Mouse (Mus musculus): Measurements from ENCODE around the gene Zfp618. TPM values are rescaled to one million over a fixed set of nuclear protein-coding genes. Genes with fewer than 3 reads are reported as not detected.

The Zfp618 gene
- polyA plus RNA-seq, 1 experiment from 2014 or later: 36.7 TPM

- Histone ChIP-seq H3K9ac (ENCODE audit: low read depth, low read length) (no peak overlapping the region), H3K4me2 (replicated peaks; ENCODE audit: low read depth, low read length) (no peak overlapping the region), H3K4me1 (replicated peaks; ENCODE audit: control insufficient read depth, insufficient read depth, low read length) (no peaks in the 10 kb centered on the region), H3K27me3 (ENCODE audit: control insufficient read depth, insufficient read depth, low read length) (no peaks in the 10 kb centered on the region), H3K36me3 (ENCODE audit: control insufficient read depth, insufficient read depth, low read length) (no peaks in the 10 kb centered on the region), H3K9me3 (ENCODE audit: control insufficient read depth, low read length) (no peaks in the 10 kb centered on the region), H3K27ac (ENCODE audit: low read depth, low read length) (no peak overlapping the region), H3K4me3 (ENCODE audit: low read depth, low read length) (no peak overlapping the region)
- DNase-seq (ENCODE audit: low spot score) (no peak), ATAC-seq (ENCODE audit: low FRiP score) (no peak)
- WGBS: 85% methylated on average over 15 of the region's 15 CpGs
Observed at GRCm38 (mm10) chr4:63071413-63072260, 106.3 kb downstream of the Zfp618 start.

- 94% methylated on average over 2 of the region's 2 CpGs for WGBS
- Histone ChIP-seq H3K36me3 (ENCODE audit: control insufficient read depth, insufficient read depth, low read length) (no peaks in the 10 kb centered on the region), H3K4me3 (ENCODE audit: low read depth, low read length) (no peak overlapping the region)
Observed at GRCm38 (mm10) chr4:63073139-63073538, 107.8 kb downstream of the Zfp618 start.

GRCm38 (mm10) chr4:63079159-63079558, 113.8 kb downstream of the Zfp618 start:
- ATAC-seq (ENCODE audit: low FRiP score) (no peak), DNase-seq (ENCODE audit: low spot score) (no peak)
- Histone ChIP-seq H3K4me1 (replicated peaks; ENCODE audit: control insufficient read depth, insufficient read depth, low read length) (no peaks in the 10 kb centered on the region), H3K27ac (ENCODE audit: low read depth, low read length) (no peak overlapping the region), H3K9ac (ENCODE audit: low read depth, low read length) (no peak overlapping the region), H3K9me3 (ENCODE audit: control insufficient read depth, low read length) (no peaks in the 10 kb centered on the region), H3K27me3 (ENCODE audit: control insufficient read depth, insufficient read depth, low read length) (no peaks in the 10 kb centered on the region), H3K36me3 (ENCODE audit: control insufficient read depth, insufficient read depth, low read length) (no peaks in the 10 kb centered on the region), H3K4me2 (replicated peaks; ENCODE audit: low read depth, low read length) (no peak overlapping the region), H3K4me3 (ENCODE audit: low read depth, low read length) (no peak overlapping the region)
- 90% methylated on average over 7 of the region's 7 CpGs for WGBS

More at GRCm38 (mm10) chr4:63073139-63073538, 107.8 kb downstream of the Zfp618 start:
- Histone ChIP-seq H3K4me2 (replicated peaks; ENCODE audit: low read depth, low read length) (no peak overlapping the region), H3K27me3 (ENCODE audit: control insufficient read depth, insufficient read depth, low read length) (no peaks in the 10 kb centered on the region), H3K9me3 (ENCODE audit: control insufficient read depth, low read length) (no peaks in the 10 kb centered on the region), H3K4me1 (replicated peaks; ENCODE audit: control insufficient read depth, insufficient read depth, low read length) (no peaks in the 10 kb centered on the region), H3K9ac (ENCODE audit: low read depth, low read length) (no peak overlapping the region), H3K27ac (ENCODE audit: low read depth, low read length) (no peak overlapping the region)
- ATAC-seq (ENCODE audit: low FRiP score): no peak
- DNase-seq (ENCODE audit: low spot score): no peak

GRCm38 (mm10) chr4:63084473-63084889, 119.1 kb downstream of the Zfp618 start:
- Histone ChIP-seq H3K27ac (ENCODE audit: low read depth, low read length) (no peak overlapping the region), H3K9me3 (ENCODE audit: control insufficient read depth, low read length) (no peaks in the 10 kb centered on the region), H3K4me2 (replicated peaks; ENCODE audit: low read depth, low read length) (no peak overlapping the region), H3K9ac (ENCODE audit: low read depth, low read length) (no peak overlapping the region), H3K27me3 (ENCODE audit: control insufficient read depth, insufficient read depth, low read length) (no peaks in the 10 kb centered on the region), H3K4me1 (replicated peaks; ENCODE audit: control insufficient read depth, insufficient read depth, low read length) (no peaks in the 10 kb centered on the region), H3K36me3 (ENCODE audit: control insufficient read depth, insufficient read depth, low read length) (no peaks in the 10 kb centered on the region), H3K4me3 (ENCODE audit: low read depth, low read length) (no peak overlapping the region)
- WGBS: 92% methylated on average over 8 of the region's 8 CpGs
- DNase-seq (ENCODE audit: low spot score) (no peak), ATAC-seq (ENCODE audit: low FRiP score) (no peak)

DNA sequence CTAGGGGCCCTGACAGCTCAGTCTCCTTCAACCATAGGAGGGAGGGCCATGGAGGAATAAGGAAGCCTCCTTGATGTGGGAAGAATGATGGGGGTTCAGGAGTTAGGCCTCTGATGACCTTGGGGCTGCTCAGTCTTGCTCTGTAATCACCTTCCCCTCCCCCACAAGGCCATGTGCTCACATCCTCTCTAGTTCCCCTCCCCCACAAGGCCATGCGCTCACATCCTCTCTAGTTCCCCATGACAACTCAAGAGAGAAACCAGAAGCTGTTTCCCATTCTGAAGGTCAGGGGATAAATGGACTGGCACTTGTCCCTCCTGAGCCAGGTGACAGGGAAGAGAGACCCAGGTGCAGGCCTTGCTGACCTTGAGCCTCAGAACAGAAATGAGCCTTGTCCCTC, 124.1 kb downstream of the Zfp618 start:
- ATAC-seq (ENCODE audit: low FRiP score): 0 out of 2 replicates have a peak, but pooled peaks have one; percentile 15
- H3K27me3 ChIP-seq (ENCODE audit: control insufficient read depth, insufficient read depth, low read length): no peaks in the 10 kb centered on the region
- no peak overlapping the region for H3K9ac ChIP-seq (ENCODE audit: low read depth, low read length)
- no peak for DNase-seq (ENCODE audit: low spot score)
- H3K4me3 ChIP-seq (ENCODE audit: low read depth, low read length): no peak overlapping the region
- no peak overlapping the region for H3K4me2 ChIP-seq (replicated peaks; ENCODE audit: low read depth, low read length)
- H3K27ac ChIP-seq (ENCODE audit: low read depth, low read length): no peak overlapping the region
- no peaks in the 10 kb centered on the region for H3K4me1 ChIP-seq (replicated peaks; ENCODE audit: control insufficient read depth, insufficient read depth, low read length)
- H3K36me3 ChIP-seq (ENCODE audit: control insufficient read depth, insufficient read depth, low read length): 0 out of 2 replicates have a peak, but pooled peaks cover 3% of the 10 kb centered on the region
- 73% methylated on average over 1 of the region's 1 CpGs for WGBS
- no peaks in the 10 kb centered on the region for H3K9me3 ChIP-seq (ENCODE audit: control insufficient read depth, low read length)

- Histone ChIP-seq H3K4me1 (replicated peaks; ENCODE audit: control insufficient read depth, insufficient read depth, low read length) (no peaks in the 10 kb centered on the region), H3K9me3 (ENCODE audit: control insufficient read depth, low read length) (no peaks in the 10 kb centered on the region), H3K9ac (ENCODE audit: low read depth, low read length) (no peak overlapping the region), H3K4me2 (replicated peaks; ENCODE audit: low read depth, low read length) (no peak overlapping the region), H3K36me3 (ENCODE audit: control insufficient read depth, insufficient read depth, low read length) (0 out of 2 replicates have a peak, but pooled peaks cover 3% of the 10 kb centered on the region), H3K4me3 (ENCODE audit: low read depth, low read length) (no peak overlapping the region), H3K27ac (ENCODE audit: low read depth, low read length) (no peak overlapping the region), H3K27me3 (ENCODE audit: control insufficient read depth, insufficient read depth, low read length) (no peaks in the 10 kb centered on the region)
- no peak for ATAC-seq (ENCODE audit: low FRiP score)
- no peak for DNase-seq (ENCODE audit: low spot score)
- 87% methylated on average over 5 of the region's 5 CpGs for WGBS
Observed at GRCm38 (mm10) chr4:63091151-63091550, 125.8 kb downstream of the Zfp618 start.

DNA sequence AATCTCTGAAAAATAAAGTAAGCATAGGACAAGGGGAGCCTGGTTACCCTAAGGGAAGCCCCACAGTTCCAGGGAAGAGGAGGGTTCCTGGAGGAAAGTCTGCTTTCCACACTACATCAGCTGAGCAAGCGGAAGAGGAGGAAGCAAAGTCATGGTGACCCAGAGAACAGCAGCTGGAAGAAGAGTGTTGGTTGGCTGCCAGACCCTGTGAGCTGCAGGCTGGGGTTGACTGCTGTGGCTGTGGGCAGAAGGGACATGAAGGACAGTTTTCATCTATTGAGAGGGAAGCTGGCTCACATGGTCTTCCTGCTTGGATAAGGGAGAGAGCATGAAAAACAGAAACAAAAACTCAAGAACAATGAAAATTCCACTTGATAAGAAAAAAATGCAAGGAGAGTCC, 132.2 kb downstream of the Zfp618 start:
- no peak overlapping the region for H3K4me3 ChIP-seq (ENCODE audit: low read depth, low read length)
- H3K9ac ChIP-seq (ENCODE audit: low read depth, low read length): no peak overlapping the region
- 94% methylated on average over 1 of the region's 1 CpGs for WGBS
- ATAC-seq (ENCODE audit: low FRiP score): no peak
- no peak overlapping the region for H3K4me2 ChIP-seq (replicated peaks; ENCODE audit: low read depth, low read length)
- H3K27me3 ChIP-seq (ENCODE audit: control insufficient read depth, insufficient read depth, low read length): no peaks in the 10 kb centered on the region
- H3K36me3 ChIP-seq (ENCODE audit: control insufficient read depth, insufficient read depth, low read length): no peaks in the 10 kb centered on the region
- DNase-seq (ENCODE audit: low spot score): no peak
- no peaks in the 10 kb centered on the region for H3K4me1 ChIP-seq (replicated peaks; ENCODE audit: control insufficient read depth, insufficient read depth, low read length)
- H3K27ac ChIP-seq (ENCODE audit: low read depth, low read length): no peak overlapping the region
- H3K9me3 ChIP-seq (ENCODE audit: control insufficient read depth, low read length): no peaks in the 10 kb centered on the region

DNA sequence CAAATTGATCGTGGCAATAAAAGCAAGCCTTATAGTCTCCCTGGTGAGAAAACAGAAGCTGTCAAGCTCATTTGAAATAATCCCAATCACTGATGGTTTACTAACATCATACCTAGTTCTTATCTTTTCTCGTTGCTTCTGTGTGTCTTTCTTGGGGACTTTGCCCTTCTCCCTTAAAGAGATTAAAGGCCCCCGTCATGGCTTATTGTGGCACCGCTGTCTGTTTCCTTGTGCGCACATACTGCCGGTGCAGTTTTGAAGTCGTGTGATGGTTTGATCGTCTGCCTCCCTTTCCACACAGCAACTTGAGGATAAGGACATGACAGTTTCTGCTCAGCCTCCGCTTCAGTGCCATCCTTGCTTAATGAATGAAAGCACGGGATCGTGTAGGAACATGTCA, 135.1 kb downstream of the Zfp618 start:
- no peak overlapping the region for H3K4me2 ChIP-seq (replicated peaks; ENCODE audit: low read depth, low read length)
- no peak overlapping the region for H3K9ac ChIP-seq (ENCODE audit: low read depth, low read length)
- no peak overlapping the region for H3K27ac ChIP-seq (ENCODE audit: low read depth, low read length)
- H3K9me3 ChIP-seq (ENCODE audit: control insufficient read depth, low read length): no peaks in the 10 kb centered on the region
- no peaks in the 10 kb centered on the region for H3K27me3 ChIP-seq (ENCODE audit: control insufficient read depth, insufficient read depth, low read length)
- no peak overlapping the region for H3K4me3 ChIP-seq (ENCODE audit: low read depth, low read length)
- WGBS: 95% methylated on average over 11 of the region's 11 CpGs
- DNase-seq (ENCODE audit: low spot score) (no peak), ATAC-seq (ENCODE audit: low FRiP score) (no peak)
- H3K4me1 ChIP-seq (replicated peaks; ENCODE audit: control insufficient read depth, insufficient read depth, low read length): no peaks in the 10 kb centered on the region
- no peaks in the 10 kb centered on the region for H3K36me3 ChIP-seq (ENCODE audit: control insufficient read depth, insufficient read depth, low read length)

DNA sequence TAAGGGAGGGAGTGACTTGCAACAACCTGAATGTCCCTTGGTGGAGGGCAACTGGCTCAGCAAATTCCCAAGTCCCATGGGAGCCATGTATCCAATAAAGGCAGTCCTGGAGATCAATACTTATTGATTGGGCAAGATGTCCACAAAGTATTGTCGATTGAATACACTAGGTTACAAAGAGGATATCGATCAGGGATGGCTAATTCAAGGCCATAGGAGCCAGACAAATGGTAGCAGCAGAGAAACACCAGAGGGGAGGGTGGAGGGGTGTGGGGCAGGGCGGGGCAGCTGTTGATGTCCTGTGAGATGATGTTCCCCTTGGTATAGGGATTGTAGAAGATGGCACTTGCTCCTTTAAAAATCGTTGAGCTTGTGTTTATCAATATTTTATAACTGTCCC, 136.7 kb downstream of the Zfp618 start:
- Histone ChIP-seq H3K27ac (ENCODE audit: low read depth, low read length) (no peak overlapping the region), H3K27me3 (ENCODE audit: control insufficient read depth, insufficient read depth, low read length) (no peaks in the 10 kb centered on the region), H3K9ac (ENCODE audit: low read depth, low read length) (no peak overlapping the region), H3K36me3 (ENCODE audit: control insufficient read depth, insufficient read depth, low read length) (no peaks in the 10 kb centered on the region), H3K4me2 (replicated peaks; ENCODE audit: low read depth, low read length) (no peak overlapping the region), H3K4me1 (replicated peaks; ENCODE audit: control insufficient read depth, insufficient read depth, low read length) (no peaks in the 10 kb centered on the region), H3K4me3 (ENCODE audit: low read depth, low read length) (no peak overlapping the region), H3K9me3 (ENCODE audit: control insufficient read depth, low read length) (no peaks in the 10 kb centered on the region)
- WGBS: 89% methylated on average over 4 of the region's 4 CpGs
- ATAC-seq (ENCODE audit: low FRiP score) (0 out of 2 replicates have a peak, but pooled peaks have one; percentile 49), DNase-seq (ENCODE audit: low spot score) (peak; percentile 18)

Measured in hindbrain, embryonic 11.5 days (tissue).